Mouse (Mus musculus): Measurements from ENCODE around the gene Arsg.

GRCm38 (mm10) chr11:109504977-109505376, 31.8 kb downstream of the Arsg start:
- no peak for TF ChIP-seq CTCF (conservative IDR thresholded peaks at IDR 0.05 in 1 of 2, IDR thresholded peaks at IDR 0.05 in 1 of 2; ENCODE audit: low read depth in 2 of 2, low read length in 2 of 2)
- no peak for TF ChIP-seq TBP (conservative IDR thresholded peaks at IDR 0.05; ENCODE audit: low read depth, low read length)
- no peak for TF ChIP-seq POLR2A (IDR thresholded peaks at IDR 0.05; ENCODE audit: low read depth, low read length)
- no peak for TF ChIP-seq USF1 (IDR thresholded peaks at IDR 0.05; ENCODE audit: low read depth, low read length)
- no peak for TF ChIP-seq ELF1 (IDR thresholded peaks at IDR 0.05; ENCODE audit: low read depth, low read length)
- TF ChIP-seq ZC3H11A (IDR thresholded peaks at IDR 0.05; ENCODE audit: low read depth, low read length) = no peak
- TF ChIP-seq ETS1 (conservative IDR thresholded peaks at IDR 0.05; ENCODE audit: low read depth, low read length) = no peak
- TF ChIP-seq SMC3 (IDR thresholded peaks at IDR 0.05; ENCODE audit: low read depth, low read length) = no peak
- TF ChIP-seq KAT2A (IDR thresholded peaks at IDR 0.05; ENCODE audit: insufficient replicate concordance, low read length) = no peak
- no peak for TF ChIP-seq NELFE (IDR thresholded peaks at IDR 0.05; ENCODE audit: low read depth, low read length)

Data from CH12.LX (cell line).